Mouse (Mus musculus) layer of hippocampus, postnatal 10 days (tissue): ENCODE results near the gene Afap1l2. TPM values are rescaled to one million over a fixed set of nuclear protein-coding genes. Genes with fewer than 3 reads are reported as not detected.
A peak's percentile ranks its signal among the peaks of the same experiment; 100 is the strongest.

ENCODE experiments used
- DNase-seq, 2 experiments: peaks; one replicate each; pipeline ENCODE4 v3.0.0; 2021; ENCODE audit warnings: low spot score in 2 of 2
- total RNA-seq, 2 experiments: library from RNA; stranded (reverse); gene quantifications; 2 replicates each; pipeline ENCODE4 v1.2.3; 2021

Gene Afap1l2
- total RNA-seq, 2 experiments from 2014 or later = 22.0 to 24.5 TPM

DNA sequence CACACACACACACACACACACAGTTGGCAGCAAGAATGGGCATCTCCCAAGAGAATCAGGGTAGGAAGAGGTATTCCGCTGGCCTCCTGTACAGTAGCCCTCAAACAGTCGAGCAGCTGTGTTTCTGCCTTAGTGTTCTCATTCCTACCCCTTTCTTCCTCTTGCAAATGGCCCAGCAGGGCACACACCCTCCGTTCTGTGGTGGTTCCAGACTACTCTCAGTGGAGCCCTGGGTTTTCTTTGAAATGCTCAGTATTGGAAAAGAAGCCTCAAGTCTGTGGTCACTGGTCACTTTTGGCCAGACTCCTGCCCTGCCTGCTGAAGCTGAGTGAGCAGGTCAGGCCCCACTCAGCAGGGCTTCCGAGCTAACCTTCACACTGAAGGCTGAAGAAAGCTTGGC is 1.6 kb upstream of the Afap1l2 start:
- no peak for DNase-seq

DNA sequence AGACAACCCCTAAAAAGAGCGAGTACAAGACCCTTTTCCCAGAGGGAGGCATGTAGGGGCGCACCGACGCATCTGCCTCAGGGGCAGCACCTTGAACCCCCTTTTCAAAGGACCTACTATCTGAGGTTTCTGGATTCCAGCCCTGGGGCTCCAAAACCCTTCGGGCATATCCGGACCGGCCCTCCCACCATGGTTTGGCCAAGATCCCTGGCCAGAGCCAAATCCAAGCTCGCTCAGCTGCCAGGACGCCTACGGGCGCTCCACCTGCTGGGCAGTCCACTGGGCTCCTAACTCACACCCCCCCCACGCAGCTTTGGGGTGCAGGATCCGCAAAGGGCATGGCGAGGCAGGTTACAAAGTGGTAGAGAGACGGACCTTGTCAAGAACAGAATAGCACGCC is 737 bp downstream of the Afap1l2 start:
- peak; percentile 60 to 69 for DNase-seq

DNA sequence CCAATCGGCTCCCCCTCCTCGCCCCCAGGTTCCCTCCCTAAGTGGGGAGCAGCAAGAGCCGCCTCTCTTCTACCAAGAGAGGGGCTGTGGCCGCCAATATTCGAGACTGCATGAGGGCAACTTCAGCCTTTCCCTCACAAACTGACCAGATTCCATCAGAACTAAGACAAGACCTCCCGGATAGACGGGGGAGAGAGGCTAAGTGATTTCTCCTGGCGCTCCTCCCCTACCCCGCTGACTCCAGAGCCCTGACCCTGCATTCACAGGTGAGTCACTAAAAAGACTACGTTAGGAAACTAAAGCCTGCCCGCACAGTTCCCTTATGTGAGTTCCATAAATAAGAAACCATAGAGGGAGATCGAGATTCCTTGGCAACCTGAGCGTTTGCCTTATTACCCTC is 1.2 kb downstream of the Afap1l2 start:
- DNase-seq = no peak

DNA sequence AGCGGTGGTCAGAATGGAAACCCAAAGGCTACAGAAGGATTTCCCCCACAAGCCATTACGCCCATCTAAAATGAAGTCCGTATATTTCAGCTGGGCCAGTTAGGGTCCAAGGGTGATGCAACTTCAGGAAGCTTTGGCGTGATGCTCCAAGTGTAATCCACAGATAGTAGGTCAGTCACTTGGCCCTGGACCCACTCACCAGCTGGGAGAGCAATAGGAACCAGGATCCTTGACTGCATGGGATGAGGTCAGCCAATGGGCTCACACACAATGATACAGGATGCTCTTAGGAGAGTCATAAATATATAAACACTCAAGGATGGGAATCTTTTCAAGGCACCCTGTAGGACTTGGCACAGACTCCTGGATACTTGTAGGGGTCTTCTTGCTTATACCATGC is 3.0 kb downstream of the Afap1l2 start:
- DNase-seq = no peak

DNA sequence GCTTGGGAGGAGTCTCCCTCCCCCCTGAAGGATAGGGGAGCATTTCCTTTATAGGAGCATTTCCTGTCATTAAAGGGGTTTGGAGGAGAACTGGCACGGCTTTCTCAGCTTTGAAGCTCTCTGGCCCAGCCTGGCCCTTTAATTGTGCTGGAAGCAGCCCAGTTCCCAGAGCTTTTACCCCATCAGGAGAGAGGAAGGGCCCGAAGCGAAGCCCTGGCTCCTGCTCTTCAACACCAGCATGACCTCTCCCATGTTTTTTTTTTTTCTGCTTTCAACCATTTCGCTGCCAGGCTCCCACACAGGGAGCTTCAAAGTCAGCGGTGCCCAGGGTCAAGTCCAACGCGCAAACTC is 4.6 kb downstream of the Afap1l2 start:
- peak in 1 of 2 experiments; percentile 54 for DNase-seq

DNA sequence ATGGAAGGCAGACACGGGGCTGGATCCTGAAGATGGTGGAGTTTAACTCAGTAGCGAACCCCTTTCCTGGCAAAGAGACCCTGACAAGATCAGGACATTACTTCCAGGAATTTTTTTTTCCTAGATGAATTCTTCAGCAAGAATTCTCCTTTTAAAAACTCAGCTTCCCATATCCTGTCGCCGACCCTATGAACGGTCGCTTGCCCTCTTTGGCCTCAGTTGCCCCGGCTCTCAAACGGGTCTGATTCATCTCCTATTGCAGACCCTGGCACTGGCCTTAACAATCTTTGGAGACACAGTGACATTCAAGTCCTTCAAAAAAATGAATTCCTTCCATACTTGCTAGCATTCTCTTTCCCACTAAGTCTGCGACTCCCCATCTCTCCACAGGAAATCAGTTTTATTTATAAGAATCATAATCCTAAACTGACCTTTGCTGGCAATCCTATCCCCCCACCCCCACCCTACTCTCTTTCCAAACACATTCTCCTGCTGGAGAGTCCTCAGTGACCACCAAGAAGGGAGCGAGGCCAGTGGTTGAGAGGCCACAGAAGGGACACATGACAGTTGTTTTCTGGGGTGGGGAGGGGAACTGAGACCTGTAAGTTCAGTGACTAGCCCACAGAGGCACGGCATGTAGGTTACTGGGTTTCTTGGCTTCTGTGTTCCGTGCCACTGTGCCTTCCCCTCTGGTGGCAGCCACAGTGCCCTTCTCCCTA is 5.1 kb downstream of the Afap1l2 start:
- no peak for DNase-seq

DNA sequence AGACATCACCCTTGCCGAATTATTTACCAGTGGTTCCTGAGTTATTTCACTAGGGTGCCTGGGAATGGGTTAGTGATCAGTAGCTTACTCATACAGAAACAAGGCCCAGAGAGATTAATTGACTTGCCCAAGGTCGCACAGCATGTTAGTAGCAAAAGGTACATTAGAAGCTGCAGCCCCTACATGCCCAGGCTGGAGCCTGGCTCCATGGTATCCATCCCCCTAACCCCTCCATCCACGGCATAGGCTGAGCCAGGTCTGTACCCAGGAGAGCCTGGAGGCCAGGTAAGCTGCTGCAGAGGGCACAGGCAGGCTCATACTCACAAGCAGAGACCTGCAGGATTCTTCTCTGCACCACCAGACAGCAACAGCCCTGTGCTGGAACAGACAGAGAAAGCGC is 6.1 kb downstream of the Afap1l2 start:
- DNase-seq = no peak

DNA sequence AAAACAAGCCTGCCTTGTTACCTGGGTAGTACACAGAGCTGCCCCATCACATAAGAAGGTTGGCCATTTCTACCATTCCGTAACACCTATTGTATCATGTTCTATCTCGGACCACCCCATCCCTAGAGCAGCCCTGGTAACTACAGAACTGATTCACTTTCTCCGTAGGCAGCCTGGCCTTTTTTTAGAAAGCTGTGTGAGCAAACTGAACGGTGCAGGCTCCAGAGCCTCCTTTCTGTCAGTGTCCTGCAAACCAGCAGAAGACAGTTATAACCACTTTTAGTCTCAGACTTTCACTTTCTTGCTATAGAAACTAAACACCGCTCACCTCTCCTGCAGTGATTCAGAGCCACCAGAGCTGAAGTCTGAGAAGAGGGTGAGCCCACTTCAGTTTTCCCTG is 7.4 kb downstream of the Afap1l2 start:
- DNase-seq = no peak

DNA sequence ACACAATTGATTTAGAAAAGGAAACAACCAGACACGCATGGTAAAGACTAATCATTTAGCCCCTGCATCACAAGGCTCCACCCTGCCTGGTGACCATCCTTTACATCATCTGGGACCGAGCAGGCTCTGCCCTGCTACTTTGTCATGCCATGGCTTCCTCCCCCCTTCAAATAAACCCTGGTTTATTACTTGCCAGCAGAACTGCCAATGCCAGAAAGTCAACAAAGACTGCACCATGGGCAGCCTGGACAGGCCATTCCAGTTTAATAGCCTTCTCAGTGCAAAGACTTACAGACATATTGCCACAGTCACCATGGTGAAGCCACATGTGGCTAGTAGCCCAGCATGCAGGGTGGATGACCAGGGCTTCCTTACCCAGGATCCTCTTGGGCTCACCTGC is 8.2 kb downstream of the Afap1l2 start:
- no peak for DNase-seq

DNA sequence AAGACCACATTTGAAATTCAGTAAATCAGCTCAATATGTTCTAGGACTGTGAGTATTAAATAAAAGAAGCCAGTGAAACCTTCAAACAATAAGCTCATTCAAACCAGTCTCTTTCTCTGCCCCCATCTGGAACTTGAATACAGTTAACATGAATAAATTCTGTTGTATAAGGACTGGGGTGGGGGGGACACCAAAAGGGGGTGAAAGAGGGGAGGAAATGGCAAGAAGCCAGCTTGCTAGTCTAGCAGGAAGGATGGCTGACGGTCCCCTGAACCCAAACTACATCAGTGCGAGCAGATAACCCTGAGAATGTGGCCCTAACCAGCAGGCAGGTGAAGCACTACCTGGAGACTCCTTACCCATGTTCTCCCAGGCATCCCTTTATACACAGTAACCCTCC is 9.1 kb downstream of the Afap1l2 start:
- DNase-seq = no peak

DNA sequence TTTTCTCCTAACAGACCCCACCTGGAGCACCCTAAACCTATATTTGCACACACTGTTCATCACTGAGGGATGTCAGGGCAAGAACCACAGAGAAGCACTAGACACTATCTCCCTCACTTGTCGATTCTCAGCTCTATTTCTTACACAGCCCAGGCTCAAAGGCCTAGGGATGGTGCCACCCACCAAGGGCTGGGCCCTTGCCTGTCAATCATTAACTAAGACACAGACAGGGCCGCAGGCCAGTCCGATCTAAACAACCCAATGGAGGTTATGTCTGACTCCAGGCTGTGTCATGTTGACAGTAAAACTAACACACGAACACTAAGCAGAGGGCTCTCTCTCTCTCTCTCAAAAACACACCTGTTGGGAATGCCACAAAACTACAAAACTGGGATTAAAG is 9.7 kb downstream of the Afap1l2 start:
- no peak for DNase-seq

DNA sequence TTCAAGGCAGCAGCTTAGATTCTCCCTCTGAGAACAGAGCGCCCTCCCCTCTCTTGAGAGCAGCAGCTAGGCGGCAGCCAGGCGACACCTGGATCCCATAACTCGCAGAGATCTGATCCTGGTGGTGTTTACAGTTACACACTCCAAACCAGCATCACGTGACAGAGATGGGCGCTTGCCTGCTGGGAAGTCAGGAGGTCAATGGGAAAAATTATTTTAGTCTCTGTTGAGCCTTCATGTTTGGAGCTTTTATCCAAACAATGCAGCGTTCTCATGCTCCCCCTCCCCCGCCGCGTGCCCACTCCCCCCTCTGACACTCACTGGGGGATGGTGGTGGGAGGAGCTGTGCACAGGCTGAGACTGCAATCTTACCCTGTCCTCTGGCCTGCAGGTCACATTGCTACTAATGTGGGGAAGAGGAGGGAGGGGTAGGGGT is 10.8 kb downstream of the Afap1l2 start:
- no peak for DNase-seq

DNA sequence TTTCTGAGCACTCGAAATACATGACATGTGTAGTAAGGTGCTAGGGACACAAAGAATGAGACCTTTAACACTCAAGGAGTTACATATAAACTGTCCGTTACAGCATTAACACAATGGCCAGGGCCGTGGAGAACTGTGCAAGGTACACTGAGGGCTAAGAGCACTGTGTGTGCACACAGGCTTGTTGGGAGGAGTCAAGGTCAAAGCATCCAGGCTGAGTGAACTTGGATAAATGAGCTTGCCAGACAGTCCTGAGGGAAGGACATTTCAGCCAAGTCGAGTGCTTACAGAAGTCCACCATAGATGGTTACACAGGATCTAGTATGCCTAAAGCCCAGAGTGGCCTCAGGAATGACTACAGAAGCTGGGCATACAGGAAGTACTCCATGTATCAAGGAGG is 12.6 kb downstream of the Afap1l2 start:
- no peak for DNase-seq

DNA sequence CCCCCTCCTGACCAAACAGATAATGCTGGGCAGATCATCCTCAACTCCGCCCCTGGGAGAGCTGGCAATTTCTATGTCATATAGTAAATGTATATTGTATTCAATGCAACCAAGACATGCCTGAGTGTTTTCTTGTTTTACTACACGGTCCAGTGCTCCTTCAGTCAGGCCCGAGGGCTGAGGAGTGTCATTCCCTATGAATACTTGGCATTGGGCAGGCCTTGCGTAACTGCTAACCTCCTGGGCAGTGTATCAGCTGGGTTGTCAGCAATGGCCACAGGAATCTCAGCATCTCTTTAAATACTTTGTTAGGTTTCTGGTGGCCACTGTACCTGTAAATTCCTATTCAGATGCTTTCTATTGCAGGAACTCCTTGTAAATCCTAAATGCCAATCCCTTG is 13.4 kb downstream of the Afap1l2 start:
- no peak for DNase-seq

DNA sequence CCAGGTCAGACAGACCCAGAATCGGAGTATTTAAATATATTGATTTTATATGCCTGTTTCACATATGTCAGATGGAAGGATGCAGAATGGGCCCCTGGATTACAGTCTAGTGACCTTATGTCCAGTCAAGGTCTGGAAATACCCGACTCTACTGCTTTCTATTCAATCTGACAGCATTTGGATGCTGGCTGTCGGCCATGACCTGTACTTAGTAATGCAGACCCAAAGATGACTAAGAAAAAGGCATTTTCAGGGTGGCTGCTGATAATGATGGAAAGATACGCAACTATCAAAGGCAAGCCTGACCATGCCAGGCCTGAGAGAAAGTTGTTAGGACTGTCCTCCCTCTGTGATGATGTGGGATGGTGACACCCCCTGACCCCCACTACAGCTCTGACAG is 14.3 kb downstream of the Afap1l2 start:
- DNase-seq = no peak

DNA sequence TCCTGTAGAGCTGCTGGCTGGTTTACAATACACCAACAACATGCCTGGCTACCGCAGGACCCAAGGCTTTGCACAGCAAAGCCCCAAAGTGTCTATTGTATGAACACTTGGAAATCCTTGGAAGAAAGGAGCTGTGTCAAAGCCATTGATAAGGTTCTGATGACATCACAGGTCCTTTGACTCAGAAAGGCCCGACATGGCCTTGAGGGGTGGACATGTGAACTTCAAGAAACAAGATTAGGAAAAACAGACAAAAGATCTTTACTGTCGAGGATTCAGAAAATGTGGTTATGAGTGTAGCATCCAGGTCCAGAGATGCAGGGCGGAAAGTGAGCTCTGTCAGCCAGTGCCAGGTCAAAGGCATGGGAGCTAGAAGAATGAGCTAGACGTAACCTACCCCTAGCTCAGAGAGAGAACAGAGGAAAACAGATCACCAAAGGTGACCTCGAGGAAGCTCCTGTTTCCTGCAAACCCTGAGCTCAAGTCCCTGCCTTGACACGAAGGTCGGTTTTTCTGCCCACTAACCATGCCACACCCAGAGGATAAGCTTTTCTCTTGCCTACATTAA is 15.0 kb downstream of the Afap1l2 start:
- no peak for DNase-seq

DNA sequence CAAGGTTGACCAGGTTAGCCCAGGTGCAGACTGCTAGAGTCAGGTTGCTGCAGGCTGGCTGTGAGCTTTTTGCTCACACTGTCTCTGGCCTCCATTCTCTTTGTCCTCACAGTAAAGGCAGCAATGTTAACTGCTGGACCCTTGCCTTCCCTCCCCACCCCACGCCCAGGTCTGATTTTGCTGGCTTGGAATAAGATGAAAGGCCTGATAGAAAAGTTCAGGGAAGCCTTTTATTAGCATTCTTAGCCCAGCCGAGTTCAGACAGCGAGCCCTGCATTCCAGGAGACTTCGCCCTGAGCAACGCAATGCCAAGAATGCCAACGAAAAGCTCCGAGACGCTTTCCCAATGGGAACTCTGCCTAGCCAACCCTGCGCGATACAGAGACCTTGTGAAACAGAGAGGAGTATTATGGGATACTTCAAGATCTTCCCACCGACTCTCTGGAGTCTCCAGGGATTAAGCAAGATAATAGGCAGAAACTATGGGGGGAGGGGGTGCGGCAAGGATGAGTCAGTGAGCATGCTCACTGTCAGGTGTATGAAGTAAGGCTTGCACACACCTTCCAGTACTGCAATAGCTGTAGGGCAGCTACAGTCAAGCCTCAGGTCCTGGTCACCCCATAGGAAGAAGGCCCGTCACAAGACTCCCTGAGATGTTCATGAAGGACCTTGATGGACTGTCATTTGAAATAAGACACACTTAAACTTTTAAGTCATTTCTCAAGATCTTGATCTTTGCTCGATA is 17.5 kb downstream of the Afap1l2 start:
- DNase-seq = no peak

DNA sequence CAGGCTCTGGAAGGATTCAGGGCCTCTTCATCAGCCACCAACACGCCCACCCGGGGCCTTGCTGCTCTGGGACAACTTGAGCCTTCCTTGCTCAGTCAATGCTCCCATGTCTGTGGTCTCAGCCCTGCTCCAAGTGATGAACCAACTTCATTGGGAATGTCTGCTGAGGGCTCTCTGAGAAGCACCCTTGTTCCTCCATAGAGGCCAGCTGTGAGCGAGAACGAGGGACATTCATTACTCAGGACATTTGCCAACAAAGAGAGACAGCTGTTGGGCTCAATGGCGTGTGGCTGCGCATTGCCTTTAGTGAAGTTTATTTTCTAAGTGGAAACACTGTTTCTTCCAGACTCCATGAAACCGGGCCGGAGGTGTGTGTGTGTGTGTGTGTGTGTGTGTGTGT is 18.9 kb downstream of the Afap1l2 start:
- DNase-seq = no peak

DNA sequence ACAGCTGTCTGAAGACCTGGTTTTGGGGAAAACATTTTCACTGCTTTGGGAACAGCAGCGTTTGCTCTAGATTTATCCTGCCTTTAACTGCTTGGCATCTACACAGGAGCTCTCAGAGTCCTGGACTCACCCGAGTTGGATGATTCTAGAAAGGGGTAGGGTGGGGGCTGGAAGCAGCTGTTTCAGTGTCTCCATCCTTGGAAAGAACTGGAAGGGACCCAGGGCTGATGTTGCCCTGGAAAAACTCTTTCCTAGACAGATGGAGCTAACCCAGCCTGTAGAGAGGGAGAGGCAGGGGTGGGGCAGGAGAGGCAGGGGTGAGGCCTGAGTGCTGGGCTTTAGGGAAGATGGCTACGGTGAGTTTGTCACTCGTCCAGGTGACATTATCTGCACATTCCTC is 23.8 kb downstream of the Afap1l2 start:
- no peak for DNase-seq

DNA sequence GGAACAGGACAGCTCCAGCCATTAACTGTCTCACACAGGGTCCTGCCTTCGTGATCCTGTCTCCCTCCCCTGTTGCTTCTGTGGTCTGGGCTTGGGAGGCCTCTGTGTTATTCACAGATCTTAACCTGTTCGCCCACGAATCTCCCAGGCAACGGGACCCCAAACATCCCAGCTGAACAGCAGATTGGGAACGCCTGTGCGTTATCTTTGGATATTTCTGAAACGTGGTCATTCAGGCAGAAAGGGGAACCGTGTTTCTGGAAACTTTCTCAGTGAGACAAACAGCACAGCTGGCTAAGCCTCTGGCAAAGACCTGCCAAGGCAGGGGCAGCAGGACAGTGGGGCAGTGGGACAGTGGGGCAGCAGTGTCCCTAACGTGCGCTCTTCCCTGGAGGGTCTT is 24.3 kb downstream of the Afap1l2 start:
- no peak for DNase-seq

DNA sequence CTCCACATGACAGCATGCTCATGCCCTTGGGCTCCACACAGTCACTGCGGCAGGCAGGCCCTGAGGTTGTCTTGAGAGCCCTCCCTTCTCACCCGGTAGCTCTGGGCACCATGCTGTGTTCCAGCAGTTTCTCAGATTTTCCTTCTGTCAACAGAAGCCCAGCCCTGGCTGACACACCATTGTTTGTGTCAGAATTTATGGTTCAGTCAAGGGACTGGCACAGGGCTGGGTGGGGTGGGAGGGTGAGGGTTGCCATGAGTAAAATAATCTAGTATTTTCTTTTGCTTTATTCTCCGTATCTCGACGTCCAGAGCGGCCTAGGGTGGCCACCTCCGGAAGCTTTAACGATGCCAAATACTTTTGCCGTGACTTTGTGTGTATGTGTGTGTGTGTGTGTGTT is 26.3 kb downstream of the Afap1l2 start:
- DNase-seq = no peak

DNA sequence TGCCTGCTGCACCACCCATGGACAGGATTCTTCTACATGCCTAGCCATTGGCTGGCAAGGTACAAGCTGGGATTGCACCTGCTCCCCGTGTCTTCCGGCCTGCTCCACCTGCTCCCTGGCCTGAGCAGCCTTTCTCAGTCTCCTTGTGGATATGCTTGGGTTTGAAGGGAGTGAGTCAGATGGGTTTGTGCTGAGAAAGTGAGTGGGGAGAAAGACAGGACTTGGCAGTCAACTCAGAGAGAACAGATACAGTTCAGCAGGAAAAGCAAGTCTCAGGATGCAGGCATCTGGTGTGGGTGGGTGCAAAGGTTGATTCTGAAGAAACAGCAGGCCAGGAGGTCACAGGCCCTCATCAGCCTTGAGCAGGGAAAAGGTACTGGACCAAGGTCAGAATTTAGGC is 27.2 kb downstream of the Afap1l2 start:
- no peak for DNase-seq
